Mouse (Mus musculus) testis, adult 2 months (tissue): Measurements from ENCODE around the gene Olfr1502.

Experiments
- CTCF ChIP-seq: fragments of 200-500 bp; IDR thresholded peaks from 2 replicates; pipeline ENCODE4 v1.5.1; 2012; ENCODE audit warnings: low read depth, mild to moderate bottlenecking, inconsistent platforms, low read length, moderate library complexity; ENCODE audit not compliant: control insufficient read depth, insufficient read depth, insufficient replicate concordance
- POLR2A ChIP-seq: fragments of 200-500 bp; IDR thresholded peaks from 2 replicates; pipeline ENCODE4 v1.6.1; 2012; ENCODE audit warnings: low read depth, mild to moderate bottlenecking, inconsistent platforms, low read length, moderate library complexity; ENCODE audit not compliant: control insufficient read depth

DNA sequence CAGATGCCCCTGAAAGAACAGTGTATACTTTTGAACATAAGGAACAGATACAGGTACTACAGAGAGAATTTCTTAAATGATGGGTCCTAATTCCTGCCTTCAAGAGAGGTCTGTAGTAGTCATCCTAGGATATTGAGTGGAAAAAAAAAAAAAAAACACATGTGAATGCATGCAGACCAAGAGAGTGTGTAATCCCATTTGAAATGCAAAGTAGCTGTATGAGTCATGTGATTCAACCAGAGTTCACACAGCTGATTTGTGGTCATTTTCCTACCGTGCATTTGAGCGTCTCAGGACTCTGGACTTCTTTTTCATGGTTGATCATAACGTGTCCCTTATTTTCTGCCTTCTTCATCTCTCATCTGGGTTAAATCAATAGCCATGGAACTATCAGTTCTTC, 33.1 kb upstream of the Olfr1502 start:
- TF ChIP-seq POLR2A: no peak
- TF ChIP-seq CTCF: no peak
